Mouse (Mus musculus) hindbrain, embryonic 12.5 days (tissue): Measurements from ENCODE around the gene Pde4d. TPM values are rescaled to one million over a fixed set of nuclear protein-coding genes. Genes with fewer than 3 reads are reported as not detected.

ENCODE experiments used
- ATAC-seq: fragments of 200-750 bp; cut with Nextera tagmentation; 2 replicates; pipeline ENCODE4 v1.8.0; 2017; ENCODE audit warnings: moderate TSS enrichment; ENCODE audit not compliant: low FRiP score
- H3K27ac ChIP-seq: fragments of 300-500 bp; sonication (generic); 2 replicates; pipeline ENCODE4 v1.5.1; 2016; ENCODE audit warnings: mild to moderate bottlenecking
- H3K27me3 ChIP-seq: fragments of 300-500 bp; sonication (generic); 2 replicates; pipeline ENCODE4 v1.6.1; 2016; ENCODE audit warnings: mild to moderate bottlenecking
- H3K36me3 ChIP-seq: fragments of 300-500 bp; sonication (generic); 2 replicates; pipeline ENCODE4 v1.6.1; 2016; ENCODE audit warnings: mild to moderate bottlenecking
- H3K4me1 ChIP-seq: fragments of 300-500 bp; sonication (generic); 2 replicates; pipeline ENCODE4 v1.6.1; 2016
- H3K4me2 ChIP-seq: fragments of 300-500 bp; sonication (generic); replicated peaks from 2 replicates; pipeline ENCODE4 v1.6.1; 2016; ENCODE audit warnings: mild to moderate bottlenecking
- H3K4me3 ChIP-seq: fragments of 300-500 bp; sonication (generic); 2 replicates; pipeline ENCODE4 v1.5.1; 2016; ENCODE audit warnings: mild to moderate bottlenecking
- H3K9ac ChIP-seq: fragments of 300-500 bp; sonication (generic); 2 replicates; pipeline ENCODE4 v1.6.1; 2016; ENCODE audit warnings: mild to moderate bottlenecking, moderate library complexity
- H3K9me3 ChIP-seq: fragments of 300-500 bp; sonication (generic); replicated peaks from 2 replicates; pipeline ENCODE4 v1.6.1; 2016; ENCODE audit warnings: mild to moderate bottlenecking
- WGBS: fragments of 180-500 bp; shearing (Covaris S2); methylation state at CpG from one replicate; pipeline ENCODE4 v1.1.7; 2016; 5-methylcytosine and 5-hydroxymethylcytosine counted together
- polyA plus RNA-seq: library from polyadenylated mRNA; unstranded; fragments of >200 nt; fragmentation: Nextera tagmentation; extraction: Ambion mirVana; gene quantifications from 2 replicates; pipeline ENCODE4 v1.2.1, GENCODE M21; 2016

The Pde4d gene
- polyA plus RNA-seq, 1 experiment from 2014 or later, result 20.6 TPM

DNA sequence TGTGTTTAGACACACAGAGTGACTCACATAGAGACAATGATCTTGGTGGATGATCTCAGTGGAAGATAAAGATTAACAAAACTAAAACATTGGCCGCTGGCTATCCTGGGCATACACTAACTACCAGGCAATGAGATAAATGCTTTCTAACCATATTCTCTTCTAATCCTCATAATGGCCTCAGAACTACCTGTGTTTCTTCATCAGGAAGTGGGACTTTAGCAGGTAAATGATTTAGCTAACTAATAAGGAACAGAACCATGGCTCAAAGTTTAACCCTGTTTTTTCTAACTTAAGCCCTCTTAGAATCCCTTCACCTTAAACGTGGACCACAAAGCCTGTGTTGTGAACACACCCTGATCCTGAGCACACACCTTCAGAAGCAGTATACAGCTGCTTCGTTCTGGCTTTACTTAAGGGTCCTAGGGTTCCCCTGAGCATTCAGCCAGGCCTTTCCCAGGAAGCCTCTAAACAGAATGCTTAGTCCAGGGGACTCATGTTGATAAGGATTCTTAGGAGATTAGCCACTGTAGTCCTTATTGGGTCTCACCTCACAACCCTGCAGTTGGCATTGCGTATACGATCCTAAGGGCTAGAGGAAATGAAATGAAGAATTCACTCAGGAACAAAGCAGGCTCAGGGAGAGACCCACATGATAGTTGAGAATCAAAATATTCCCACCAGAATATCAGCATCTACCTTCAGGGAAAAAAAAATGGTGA, 1283.1 kb downstream of the Pde4d start:
- Histone ChIP-seq H3K27ac (no peak overlapping the region), H3K9ac (no peak overlapping the region), H3K4me2 (no peak overlapping the region), H3K36me3 (no peaks in the 10 kb centered on the region), H3K27me3 (no peaks in the 10 kb centered on the region), H3K9me3 (no peaks in the 10 kb centered on the region), H3K4me1 (no peaks in the 10 kb centered on the region), H3K4me3 (no peak overlapping the region)
- no peak for ATAC-seq
- 88% methylated on average over 5 of the region's 5 CpGs for WGBS

DNA sequence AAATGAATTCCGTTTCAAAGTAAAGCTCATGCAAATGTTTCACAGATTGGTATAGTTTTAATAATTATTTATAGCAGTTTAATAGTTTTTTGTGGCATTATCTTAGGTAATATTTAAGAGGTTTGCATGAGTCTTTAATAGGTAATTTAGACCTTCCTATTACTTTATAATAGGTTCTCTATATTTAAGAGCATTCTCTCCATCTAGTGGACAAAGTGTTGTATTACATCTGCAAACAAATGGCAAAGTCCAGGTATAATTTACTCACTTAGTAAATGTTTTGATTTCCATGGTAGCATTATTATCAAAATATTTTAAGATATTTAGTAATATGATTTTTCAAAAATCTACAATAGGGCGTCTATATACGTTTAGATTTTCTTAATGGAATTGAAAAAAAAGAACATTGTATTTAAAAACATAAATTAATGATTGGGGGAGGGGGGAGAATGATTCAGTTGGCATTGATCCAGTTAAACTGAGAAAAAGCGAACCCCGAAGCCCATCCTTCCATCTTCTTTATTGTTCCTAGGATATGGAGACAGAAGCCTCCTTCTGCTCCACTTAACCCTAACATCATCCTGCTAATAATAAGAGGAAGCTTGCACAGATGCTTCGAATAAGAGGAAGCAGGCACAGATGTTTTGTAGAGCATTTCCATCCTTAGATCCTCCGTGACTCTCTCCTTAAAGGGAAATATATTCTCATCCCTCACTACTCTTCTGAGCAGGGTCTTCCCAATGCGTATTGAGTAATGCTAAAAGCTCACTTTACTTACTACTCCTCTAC, 1286.7 kb downstream of the Pde4d start:
- Histone ChIP-seq H3K36me3 (no peaks in the 10 kb centered on the region), H3K27me3 (no peaks in the 10 kb centered on the region), H3K4me3 (no peak overlapping the region), H3K27ac (no peak overlapping the region), H3K9me3 (no peaks in the 10 kb centered on the region), H3K9ac (no peak overlapping the region), H3K4me1 (no peaks in the 10 kb centered on the region), H3K4me2 (no peak overlapping the region)
- ATAC-seq, result no peak
- 57% methylated on average over 8 of the region's 8 CpGs for WGBS

DNA sequence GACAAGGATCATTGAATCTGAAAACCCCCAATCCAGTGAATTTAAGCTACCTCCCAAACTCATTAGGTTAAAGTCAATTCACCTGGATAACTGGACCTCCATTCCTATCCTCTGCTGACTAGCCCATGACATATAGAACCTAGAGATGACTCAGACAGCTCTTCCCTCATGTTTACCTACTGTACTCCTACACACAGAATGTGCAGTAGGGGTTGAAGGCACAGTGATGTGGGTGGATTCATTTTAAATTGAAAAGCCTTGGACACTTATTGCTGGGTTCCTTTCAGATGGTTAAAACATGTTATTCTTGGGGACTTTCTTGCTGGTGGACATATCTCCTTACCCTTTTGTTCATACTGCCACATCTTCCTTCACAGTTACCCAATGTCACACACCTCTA, 1296.7 kb downstream of the Pde4d start:
- no peak overlapping the region for H3K9ac ChIP-seq

DNA sequence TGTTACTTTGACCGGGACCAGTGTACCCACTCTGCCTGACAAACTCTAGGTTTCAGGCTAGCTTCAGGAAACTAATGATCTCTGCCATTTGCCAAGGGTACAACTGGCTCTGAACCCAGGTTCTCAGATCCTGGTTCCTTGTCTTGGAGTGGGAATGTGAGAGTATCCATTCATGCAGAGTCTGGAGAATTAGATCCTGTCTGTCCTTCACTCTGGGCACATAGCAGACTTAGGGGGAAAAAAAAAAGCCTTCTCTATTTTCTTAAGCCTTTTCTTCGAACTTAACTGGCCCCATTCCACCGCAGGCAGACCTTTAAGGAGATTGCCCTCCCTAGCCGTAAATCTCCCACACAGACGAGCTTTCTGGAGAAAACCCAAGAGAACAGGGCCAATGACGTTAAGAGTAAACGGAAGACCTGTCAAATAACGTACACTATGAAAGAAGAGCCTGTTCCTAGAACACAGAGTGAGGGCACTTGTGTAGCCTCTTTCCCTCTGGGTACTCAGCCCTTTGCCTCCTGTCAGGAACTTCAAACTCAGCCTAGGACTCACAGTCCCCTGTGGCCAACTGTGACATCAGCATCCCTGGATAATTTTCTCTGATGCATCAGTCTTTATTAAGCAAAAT, 1302.6 kb downstream of the Pde4d start:
- Histone ChIP-seq H3K4me1 (0 out of 2 replicates have a peak, but pooled peaks cover 2% of the 10 kb centered on the region), H3K4me3 (no peak overlapping the region), H3K4me2 (no peak overlapping the region), H3K27ac (no peak overlapping the region), H3K9ac (no peak overlapping the region), H3K9me3 (no peaks in the 10 kb centered on the region), H3K36me3 (no peaks in the 10 kb centered on the region), H3K27me3 (no peaks in the 10 kb centered on the region)
- WGBS, result 59% methylated on average over 8 of the region's 8 CpGs
- ATAC-seq, result no peak

More for the DNA sequence above, 1296.7 kb downstream of the Pde4d start:
- H3K9me3 ChIP-seq, result 0 out of 2 replicates have a peak, but pooled peaks cover 3% of the 10 kb centered on the region
- no peak for ATAC-seq
- no peak overlapping the region for H3K4me2 ChIP-seq
- H3K36me3 ChIP-seq, result no peaks in the 10 kb centered on the region
- no peak overlapping the region for H3K4me3 ChIP-seq
- no peaks in the 10 kb centered on the region for H3K4me1 ChIP-seq
- no peaks in the 10 kb centered on the region for H3K27me3 ChIP-seq
- H3K27ac ChIP-seq, result no peak overlapping the region

DNA sequence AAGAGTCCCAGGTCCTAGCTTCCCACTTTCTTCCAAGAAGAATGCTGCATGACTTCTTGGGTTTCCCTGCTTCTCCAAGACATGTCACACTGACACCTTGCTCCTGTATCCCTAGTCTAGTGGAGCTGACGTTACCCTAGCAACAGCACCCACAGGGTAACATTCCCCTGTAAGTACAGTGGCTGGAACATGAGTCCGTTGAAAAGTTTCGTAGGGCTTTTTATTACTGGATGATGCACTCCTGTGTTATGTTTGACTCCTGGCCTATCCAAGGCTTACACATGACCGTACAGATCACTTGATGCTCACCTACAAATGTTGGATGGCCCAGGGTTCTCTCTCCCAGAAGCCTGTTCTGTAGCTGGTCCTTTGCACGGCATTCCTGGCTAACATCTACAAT, 1307.1 kb downstream of the Pde4d start:
- 0 out of 2 replicates have a peak, but pooled peaks cover 2% of the 10 kb centered on the region for H3K4me1 ChIP-seq
- no peak overlapping the region for H3K4me2 ChIP-seq
- H3K27me3 ChIP-seq, result no peaks in the 10 kb centered on the region
- no peak for ATAC-seq
- H3K4me3 ChIP-seq, result no peak overlapping the region
- WGBS, result 87% methylated on average over 5 of the region's 5 CpGs
- H3K9me3 ChIP-seq, result no peaks in the 10 kb centered on the region
- H3K36me3 ChIP-seq, result no peaks in the 10 kb centered on the region
- H3K27ac ChIP-seq, result no peak overlapping the region
- H3K9ac ChIP-seq, result no peak overlapping the region

DNA sequence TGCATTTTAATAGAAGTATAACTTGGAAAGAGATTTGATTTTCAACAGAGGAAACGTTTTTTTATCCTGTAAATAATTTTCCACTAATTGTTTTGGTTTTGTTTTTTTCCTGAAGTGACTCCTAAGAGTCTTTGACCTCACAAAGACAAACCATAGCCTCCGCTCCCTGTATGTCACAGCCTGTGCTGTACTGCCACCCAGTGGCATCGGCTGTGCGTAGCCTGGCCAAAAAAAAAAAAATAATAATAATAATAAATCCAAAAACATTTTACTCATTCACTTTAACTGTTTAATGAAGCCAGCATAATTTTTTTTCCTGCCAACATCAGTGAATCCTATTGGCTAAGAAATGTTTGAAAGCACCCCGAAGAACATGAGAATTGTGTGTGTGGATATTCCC, 1309.5 kb downstream of the Pde4d start:
- Histone ChIP-seq H3K4me2 (no peak overlapping the region), H3K4me1 (no peaks in the 10 kb centered on the region), H3K27ac (no peak overlapping the region), H3K4me3 (no peak overlapping the region), H3K9ac (no peak overlapping the region), H3K27me3 (no peaks in the 10 kb centered on the region), H3K36me3 (no peaks in the 10 kb centered on the region), H3K9me3 (no peaks in the 10 kb centered on the region)
- WGBS, result 42% methylated on average over 5 of the region's 5 CpGs
- no peak for ATAC-seq

DNA sequence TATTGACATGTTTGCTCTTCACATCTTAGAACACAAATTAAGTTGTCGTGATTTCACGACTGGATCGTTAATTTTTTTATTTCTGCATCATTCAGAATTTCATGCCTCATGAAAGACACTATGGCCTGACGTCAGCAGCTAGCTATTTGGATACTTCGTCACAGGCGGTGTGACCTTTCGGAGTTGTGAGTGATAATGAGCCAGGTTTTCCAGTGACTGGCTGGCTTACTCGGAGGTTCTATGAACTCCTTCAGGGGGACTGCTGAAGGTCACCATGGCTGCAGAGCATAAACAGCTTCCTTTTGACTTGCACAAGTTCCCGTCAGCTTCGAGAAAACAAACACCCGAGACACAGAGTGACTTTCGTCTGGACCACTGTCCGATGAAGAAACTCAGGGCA, 1311.3 kb downstream of the Pde4d start:
- Histone ChIP-seq H3K4me3 (no peak overlapping the region), H3K27ac (no peak overlapping the region), H3K9me3 (no peaks in the 10 kb centered on the region), H3K4me2 (no peak overlapping the region), H3K4me1 (no peaks in the 10 kb centered on the region), H3K9ac (no peak overlapping the region), H3K36me3 (no peaks in the 10 kb centered on the region), H3K27me3 (no peaks in the 10 kb centered on the region)
- 72% methylated on average over 13 of the region's 13 CpGs for WGBS
- ATAC-seq, result no peak

DNA sequence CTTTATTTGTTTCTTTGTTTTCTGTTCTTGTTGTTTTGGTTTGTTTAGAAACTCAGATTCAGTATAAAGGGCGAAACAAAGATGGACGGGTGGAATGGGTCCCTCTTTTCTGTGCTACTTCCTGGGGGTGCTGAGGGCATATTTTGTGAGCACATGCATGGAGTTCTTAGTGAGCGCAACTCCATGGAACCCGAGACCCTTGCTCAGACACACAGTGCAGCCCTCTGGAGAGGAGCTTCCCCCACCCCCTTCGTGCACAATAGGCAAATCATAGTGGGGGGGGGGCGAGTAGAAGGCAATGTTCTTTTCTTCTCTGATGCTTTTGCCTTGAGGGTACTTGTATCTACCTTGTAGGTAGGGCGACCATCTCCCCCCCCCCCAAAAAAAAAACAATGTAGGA, 1325.0 kb downstream of the Pde4d start:
- Histone ChIP-seq H3K9me3 (no peaks in the 10 kb centered on the region), H3K9ac (no peak overlapping the region), H3K27ac (no peak overlapping the region), H3K4me3 (no peak overlapping the region), H3K27me3 (no peaks in the 10 kb centered on the region), H3K4me2 (no peak overlapping the region), H3K4me1 (peaks cover 20% of the 10 kb centered on the region), H3K36me3 (no peaks in the 10 kb centered on the region)
- ATAC-seq, result peak; percentile 52; the same call in 1 of the 2 replicates
- WGBS, result 59% methylated on average over 7 of the region's 7 CpGs

DNA sequence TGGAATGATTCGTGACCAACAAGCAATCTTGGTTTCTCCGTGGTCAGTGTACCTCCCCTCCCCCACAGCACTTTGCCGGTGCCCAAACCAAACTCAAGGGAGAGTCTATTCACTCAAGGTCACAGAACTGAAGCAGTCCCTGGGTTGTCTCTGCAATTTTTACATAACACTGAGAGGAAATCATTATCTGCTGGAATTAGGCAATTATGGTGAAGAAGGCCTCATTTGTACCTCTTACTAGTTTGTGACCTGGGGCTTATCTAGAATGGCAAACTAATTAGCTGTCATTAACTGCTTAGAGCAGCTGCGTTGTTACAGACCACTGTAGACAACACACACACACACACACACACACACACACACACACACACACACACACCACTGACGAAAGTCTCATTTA, 1325.4 kb downstream of the Pde4d start:
- Histone ChIP-seq H3K4me3 (no peak overlapping the region), H3K27me3 (no peaks in the 10 kb centered on the region), H3K9ac (no peak overlapping the region), H3K4me2 (no peak overlapping the region), H3K36me3 (no peaks in the 10 kb centered on the region), H3K27ac (no peak overlapping the region), H3K4me1 (peaks cover 20% of the 10 kb centered on the region), H3K9me3 (no peaks in the 10 kb centered on the region)
- 19% methylated on average over 5 of the region's 5 CpGs for WGBS
- peak; percentile 65 for ATAC-seq

DNA sequence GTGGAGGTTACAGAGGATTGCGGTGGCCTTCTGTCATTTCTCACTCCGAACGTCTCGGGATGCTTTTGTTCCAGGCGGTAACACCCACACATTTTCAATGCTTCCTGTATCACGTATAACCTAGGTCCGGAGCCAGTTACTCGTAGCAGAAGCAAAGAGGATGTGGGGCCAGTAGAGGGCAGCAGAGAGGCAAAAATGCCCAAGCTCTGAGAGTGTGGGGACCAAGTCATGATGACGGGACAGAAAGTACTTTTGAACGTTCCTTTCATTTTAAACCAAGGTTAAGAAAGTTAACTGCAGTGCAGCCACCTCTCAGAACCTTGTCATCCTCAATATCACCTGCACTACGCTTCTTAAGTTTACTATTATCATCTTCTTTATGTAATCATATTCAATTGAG, 1326.4 kb downstream of the Pde4d start:
- no peaks in the 10 kb centered on the region for H3K27me3 ChIP-seq
- H3K27ac ChIP-seq, result peak overlapping the region; percentile 48; the same call in 1 of the 2 replicates
- no peaks in the 10 kb centered on the region for H3K9me3 ChIP-seq
- peak overlapping the region; percentile 45 for H3K4me2 ChIP-seq
- 0 out of 2 replicates have a peak overlapping the region, but pooled peaks have one; percentile 8 for H3K4me3 ChIP-seq
- ATAC-seq, result peak; percentile 81
- peaks cover 20% of the 10 kb centered on the region for H3K4me1 ChIP-seq
- H3K36me3 ChIP-seq, result no peaks in the 10 kb centered on the region
- 2% methylated on average over 11 of the region's 11 CpGs for WGBS
- 0 out of 2 replicates have a peak overlapping the region, but pooled peaks have one; percentile 8 for H3K9ac ChIP-seq

DNA sequence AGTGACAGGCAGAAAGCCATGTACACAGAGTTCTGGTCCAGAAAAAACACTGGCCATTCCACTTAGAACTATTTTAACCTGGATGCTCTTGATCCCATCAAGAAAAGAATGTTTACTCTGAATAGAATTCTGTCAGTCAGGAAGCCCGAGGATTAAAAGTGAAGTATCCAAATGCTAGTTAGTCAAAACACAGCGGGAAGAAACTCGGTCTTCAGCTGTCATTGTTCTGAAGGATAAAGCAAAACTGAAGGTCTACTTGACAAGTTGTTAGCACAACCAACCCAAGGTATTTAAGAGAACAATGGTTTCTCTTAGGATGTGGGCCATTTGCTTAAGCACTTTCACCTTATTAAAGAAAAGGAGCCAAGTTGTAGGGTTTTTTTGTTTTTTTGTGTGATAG, 1327.2 kb downstream of the Pde4d start:
- WGBS, result 18% methylated on average over 3 of the region's 3 CpGs
- Histone ChIP-seq H3K27me3 (no peaks in the 10 kb centered on the region), H3K9ac (no peak overlapping the region), H3K36me3 (no peaks in the 10 kb centered on the region), H3K27ac (no peak overlapping the region), H3K4me2 (no peak overlapping the region), H3K4me1 (peaks cover 20% of the 10 kb centered on the region), H3K9me3 (no peaks in the 10 kb centered on the region), H3K4me3 (no peak overlapping the region)
- no peak for ATAC-seq

DNA sequence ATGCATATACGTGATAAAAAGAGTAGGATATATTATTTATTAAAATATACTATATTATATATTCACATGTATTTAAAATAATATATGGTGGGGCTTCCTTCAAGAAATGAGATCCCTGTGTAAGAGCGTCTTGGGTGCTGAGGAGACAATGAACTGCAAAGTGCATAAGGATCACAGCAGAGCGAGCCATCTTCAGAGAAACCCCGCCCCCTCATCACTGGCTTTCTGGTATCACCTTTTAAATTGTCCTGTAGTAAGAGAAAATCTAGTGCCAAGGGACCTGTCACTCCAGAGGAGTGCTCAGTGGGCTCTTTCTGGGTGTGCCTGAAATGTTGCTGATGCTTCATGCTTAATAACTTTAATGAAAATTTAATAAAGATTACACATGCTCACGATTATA, 1327.7 kb downstream of the Pde4d start:
- ATAC-seq, result no peak
- Histone ChIP-seq H3K4me2 (no peak overlapping the region), H3K9ac (no peak overlapping the region), H3K36me3 (no peaks in the 10 kb centered on the region), H3K4me1 (peaks cover 20% of the 10 kb centered on the region), H3K9me3 (no peaks in the 10 kb centered on the region), H3K4me3 (no peak overlapping the region), H3K27me3 (no peaks in the 10 kb centered on the region), H3K27ac (no peak overlapping the region)
- 71% methylated on average over 5 of the region's 5 CpGs for WGBS
